ENCODE assay signal across 9 mouse cellular contexts in the genomic region with DNA sequence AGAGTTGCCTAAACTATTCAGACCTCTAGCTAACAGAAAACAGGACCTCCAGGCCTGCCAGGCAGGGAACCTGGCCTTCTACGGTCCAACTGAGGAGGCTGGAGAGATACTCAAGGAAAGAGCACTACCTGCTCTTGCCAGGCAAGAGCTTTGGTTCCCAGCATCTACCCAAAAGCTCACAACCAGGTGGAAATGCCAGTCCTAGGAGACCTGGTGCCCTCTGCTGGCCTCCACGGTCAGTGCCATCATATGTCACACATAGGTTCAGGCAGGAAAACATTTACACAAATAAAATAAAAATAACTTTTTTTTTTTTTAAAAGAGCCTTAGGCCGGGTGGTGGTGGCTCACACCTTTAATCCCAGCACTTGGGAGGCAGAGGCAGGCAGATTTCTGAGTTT. TPM values are rescaled to one million over a fixed set of nuclear protein-coding genes. Genes with fewer than 3 reads are reported as not detected.
DNase-seq lines count a peak whose midpoint lies in the region; ATAC-seq and TF ChIP-seq lines count a peak whose summit lies in the region.
"Had no signal": no experiment of that assay in that cellular context is flagged by ENCODE, and none has a peak within 500 bp of the region (broad histone marks: within the 10 kb centered on the region; RNA-seq: fewer than 3 reads in every experiment).

No protein-coding gene starts in this region.

- no peaks in the 10 kb centered on the region for H3K9me3 ChIP-seq in lung, embryonic 14.5 days (ENCODE audit: low read depth, low read length)
- no peaks in the 10 kb centered on the region for H3K9me3 ChIP-seq in ES-E14 (ENCODE audit: control insufficient read depth, insufficient read depth, low read depth, low read length)
- no peaks in the 10 kb centered on the region for H3K9me3 ChIP-seq in stomach, postnatal 0 days (ENCODE audit: control insufficient read depth, low read length)
- H3K9me3 ChIP-seq: hindbrain, embryonic 12.5 days had no signal

- no peak for DNase-seq in lung, embryonic 14.5 days
- DNase-seq in lung, postnatal 10 days, result no peak
- DNase-seq in ES-E14 (ENCODE audit: low read depth, low spot score), result no peak
- DNase-seq in stomach, postnatal 0 days (ENCODE audit: low spot score), result no peak
- no peak for DNase-seq in urinary bladder, postnatal 25 days (ENCODE audit: low spot score)
- no peak for DNase-seq in embryo, embryonic 9.5 days (ENCODE audit: extremely low spot score)
- DNase-seq: heart, adult 18-20 months had no signal

- no peak for TF ChIP-seq EP300 in stomach, postnatal 0 days (optimal IDR thresholded peaks at IDR 0.05)

- no peak overlapping the region for H3K27ac ChIP-seq in lung, embryonic 14.5 days (ENCODE audit: low read depth)
- no peak overlapping the region; the same call in 1 of the 2 replicates for H3K27ac ChIP-seq in ES-E14 (ENCODE audit: insufficient read depth, low read depth, low read length, poor library complexity, severe bottlenecking)
- H3K27ac ChIP-seq in stomach, postnatal 0 days (replicated peaks), result no peak overlapping the region
- H3K27ac ChIP-seq: hindbrain, embryonic 12.5 days had no signal

- no peaks in the 10 kb centered on the region for H3K36me3 ChIP-seq in lung, embryonic 14.5 days (ENCODE audit: insufficient read depth)
- no peaks in the 10 kb centered on the region for H3K36me3 ChIP-seq in ES-E14 (ENCODE audit: control insufficient read depth, insufficient read depth, low read length, poor library complexity, severe bottlenecking)
- H3K36me3 ChIP-seq in stomach, postnatal 0 days (ENCODE audit: control insufficient read depth, insufficient read depth, low read length), result no peaks in the 10 kb centered on the region
- H3K36me3 ChIP-seq: hindbrain, embryonic 12.5 days had no signal

- in situ Hi-C loops in ES-E14 (cut with MboI; ENCODE audit: low sequenced_read_pairs in 2 of 2, unreplicated experiment in 2 of 2), result loop anchor here in 1 of 2 experiments (25.0 kb wide), 1 partner anchor 175 kb away; no protein-coding TSS in a partner anchor

- H3K4me2 ChIP-seq in lung, embryonic 14.5 days, result no peak overlapping the region
- no peak overlapping the region for H3K4me2 ChIP-seq in stomach, postnatal 0 days (replicated peaks; ENCODE audit: low read depth)
- H3K4me2 ChIP-seq: hindbrain, embryonic 12.5 days had no signal

- no peaks in the 10 kb centered on the region for H3K4me1 ChIP-seq in lung, embryonic 14.5 days (ENCODE audit: insufficient read depth)
- H3K4me1 ChIP-seq in ES-E14 (ENCODE audit: control insufficient read depth in 2 of 2, insufficient read depth in 2 of 2, low read length in 2 of 2, poor library complexity in 1 of 2), result peaks cover 0 to 24% of the 10 kb centered on the region in 2 experiments; a peak in 2 of 4 replicates
- H3K4me1 ChIP-seq in stomach, postnatal 0 days (replicated peaks; ENCODE audit: control insufficient read depth, insufficient read depth), result no peaks in the 10 kb centered on the region

- peak; percentile 40 for TF ChIP-seq CTCF in lung, embryonic 14.5 days (IDR thresholded peaks at IDR 0.05; ENCODE audit: low read depth)
- TF ChIP-seq CTCF in stomach, postnatal 0 days (IDR thresholded peaks at IDR 0.05; ENCODE audit: low read depth), result peak; percentile 52

- 94% methylated on average over 3 of the region's 3 CpGs for WGBS in lung, embryonic 14.5 days
- 95% methylated on average over 3 of the region's 3 CpGs for WGBS in stomach, postnatal 0 days

- no peak overlapping the region for H3K4me3 ChIP-seq in lung, embryonic 14.5 days (ENCODE audit: low read depth, low read length)
- H3K4me3 ChIP-seq in ES-E14 (ENCODE audit: insufficient read depth in 1 of 2, low read depth in 1 of 2, low read length in 2 of 2, poor library complexity in 1 of 2, severe bottlenecking in 1 of 2), result no peak overlapping the region
- H3K4me3 ChIP-seq in stomach, postnatal 0 days (ENCODE audit: low read depth, low read length), result no peak overlapping the region
- H3K4me3 ChIP-seq: hindbrain, embryonic 12.5 days had no signal

- no peaks in the 10 kb centered on the region for H3K27me3 ChIP-seq in lung, embryonic 14.5 days (ENCODE audit: insufficient read depth, low read length)
- H3K27me3 ChIP-seq in stomach, postnatal 0 days (ENCODE audit: control insufficient read depth, insufficient read depth, low read length), result no peaks in the 10 kb centered on the region
- H3K27me3 ChIP-seq: hindbrain, embryonic 12.5 days had no signal

- no peak overlapping the region for H3K9ac ChIP-seq in lung, embryonic 14.5 days
- no peak overlapping the region for H3K9ac ChIP-seq in ES-E14 (ENCODE audit: insufficient read depth, low read depth, low read length, poor library complexity, severe bottlenecking)
- no peak overlapping the region for H3K9ac ChIP-seq in stomach, postnatal 0 days (ENCODE audit: low read length)
- H3K9ac ChIP-seq: hindbrain, embryonic 12.5 days had no signal

- ATAC-seq in lung, embryonic 14.5 days (ENCODE audit: insufficient read depth), result no peak
- ATAC-seq in common myeloid progenitor, adult 5-6 weeks (replicated peaks; ENCODE audit: low read depth, poor library complexity, severe bottlenecking), result 0 out of 2 replicates have a peak, but pooled peaks have one; percentile 38
- ATAC-seq in stomach, postnatal 0 days (ENCODE audit: low FRiP score, low TSS enrichment), result no peak

TF ChIP-seq in ES-E14, 5 proteins besides CTCF, POLR2A, EP300 and RAD21:
- TF ChIP-seq HCFC1 (IDR thresholded peaks at IDR 0.05; ENCODE audit: borderline replicate concordance, insufficient read depth, low read length) (no peak), ZC3H11A (IDR thresholded peaks at IDR 0.05; ENCODE audit: borderline replicate concordance, low read depth, low read length) (0 out of 2 replicates have a peak, but pooled peaks have one; percentile 24), CHD2 (IDR thresholded peaks at IDR 0.05; ENCODE audit: low read depth, low read length) (no peak)

RNA-seq across cellular contexts. Expression of gene Pitpnc1, which starts 8.0 kb away (rescaled TPM):
- 16.2 and 17.3 TPM in 2 replicates for polyA plus RNA-seq in lung, embryonic 14.5 days (2014; fragmentation: Nextera tagmentation; extraction: Ambion mirVana)
- 37.3 and 42.9 TPM in 2 replicates for total RNA-seq in ES-E14 (2012; rRNA removed)
- 36.5 and 42.8 TPM in 2 replicates for total RNA-seq in common myeloid progenitor, adult 5-6 weeks (2017)
- polyA plus RNA-seq in stomach, postnatal 0 days (2015; fragmentation: Nextera tagmentation; extraction: Ambion mirVana), result 5.0 and 5.1 TPM in 2 replicates

RNA-seq across cellular contexts. Expression of gene Psmd12, which starts 16.8 kb away (rescaled TPM):
- 188 and 192 TPM in 2 replicates for polyA plus RNA-seq in lung, embryonic 14.5 days (2014; fragmentation: Nextera tagmentation; extraction: Ambion mirVana)
- total RNA-seq in ES-E14 (2012; rRNA removed), result 72.7 and 140 TPM in 2 replicates
- total RNA-seq in common myeloid progenitor, adult 5-6 weeks (2017), result 119 and 150 TPM in 2 replicates
- 137 TPM in 2 replicates for polyA plus RNA-seq in stomach, postnatal 0 days (2015; fragmentation: Nextera tagmentation; extraction: Ambion mirVana)
